ENCODE assay signal across 23 mouse cellular contexts in the genomic region with DNA sequence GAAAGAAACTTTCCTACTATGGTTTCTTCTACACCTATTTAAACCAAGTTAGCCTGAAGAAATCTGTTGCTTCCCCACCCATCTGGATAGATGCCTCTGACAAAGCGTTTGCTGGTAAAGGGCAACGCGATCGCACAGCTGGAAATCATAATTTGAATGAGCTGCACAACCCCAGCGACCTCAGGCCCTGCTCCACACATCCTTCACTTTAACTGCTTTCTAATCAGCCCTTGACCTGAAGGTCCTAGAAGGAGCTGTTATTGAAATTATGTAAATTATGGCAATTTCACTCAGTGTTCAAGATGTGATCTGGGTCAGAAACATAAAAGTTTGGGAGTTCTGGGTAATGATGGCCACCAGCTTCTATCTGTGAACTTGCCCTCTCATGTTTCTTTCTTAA.
DNase-seq lines count a peak whose midpoint lies in the region; ATAC-seq and TF ChIP-seq lines count a peak whose summit lies in the region.
"Had no signal": no experiment of that assay in that cellular context is flagged by ENCODE, and none has a peak within 500 bp of the region (broad histone marks: within the 10 kb centered on the region; RNA-seq: fewer than 3 reads in every experiment).

No protein-coding gene starts in this region.

- no peak overlapping the region for H3K4me2 ChIP-seq in kidney, embryonic 16.5 days (replicated peaks; ENCODE audit: low read depth, low read length)
- H3K4me2 ChIP-seq in forebrain, embryonic 11.5 days (ENCODE audit: low read depth, low read length, severe bottlenecking): no peak overlapping the region
- H3K4me2 ChIP-seq: embryonic facial prominence, embryonic 12.5 days; forebrain, embryonic 15.5 days; hindbrain, embryonic 15.5 days; limb, embryonic 13.5 days; midbrain, embryonic 11.5 days had no signal

- no peaks in the 10 kb centered on the region for H3K4me1 ChIP-seq in kidney, embryonic 16.5 days (ENCODE audit: insufficient read depth, low read length)
- no peaks in the 10 kb centered on the region for H3K4me1 ChIP-seq in forebrain, embryonic 11.5 days (replicated peaks; ENCODE audit: control insufficient read depth, insufficient read depth, low read length)
- H3K4me1 ChIP-seq in cerebellum, adult 2 months (ENCODE audit: control insufficient read depth, insufficient read depth, low read length): no peaks in the 10 kb centered on the region; the same call in 1 of the 2 replicates
- H3K4me1 ChIP-seq: hindbrain, embryonic 15.5 days had no signal

- no peaks in the 10 kb centered on the region for H3K36me3 ChIP-seq in kidney, embryonic 16.5 days (ENCODE audit: insufficient read depth, low read length)
- H3K36me3 ChIP-seq in forebrain, embryonic 11.5 days (ENCODE audit: control insufficient read depth, insufficient read depth, low read length): no peaks in the 10 kb centered on the region
- H3K36me3 ChIP-seq: embryonic facial prominence, embryonic 12.5 days; forebrain, embryonic 15.5 days; hindbrain, embryonic 15.5 days; limb, embryonic 13.5 days had no signal

- 39% methylated on average over 5 of the region's 5 CpGs for WGBS in kidney, embryonic 16.5 days
- WGBS in forebrain, embryonic 11.5 days: 47% methylated on average over 5 of the region's 5 CpGs
- 73% methylated on average over 5 of the region's 5 CpGs for WGBS in cerebellum, adult 2 months

- no peak for TF ChIP-seq POLR2A in cerebellum, adult 2 months (IDR thresholded peaks at IDR 0.05; ENCODE audit: borderline replicate concordance, insufficient read depth, low read length)

- no peak overlapping the region for H3K4me3 ChIP-seq in kidney, embryonic 16.5 days (ENCODE audit: low read length)
- H3K4me3 ChIP-seq in forebrain, embryonic 11.5 days (ENCODE audit: low read depth, low read length): no peak overlapping the region
- no peak overlapping the region for H3K4me3 ChIP-seq in cerebellum, adult 2 months (replicated peaks; ENCODE audit: insufficient read depth, low read depth, low read length)
- H3K4me3 ChIP-seq: embryonic facial prominence, embryonic 12.5 days; erythroblast, embryonic 14.5 days; forebrain, embryonic 15.5 days; hindbrain, embryonic 15.5 days; limb, embryonic 13.5 days had no signal

- ATAC-seq in kidney, embryonic 16.5 days (ENCODE audit: low FRiP score, low TSS enrichment): no peak
- ATAC-seq in forebrain, embryonic 11.5 days (replicated peaks; ENCODE audit: low FRiP score): no peak
- ATAC-seq: forebrain, embryonic 15.5 days; Patski had no signal

- H3K27me3 ChIP-seq in kidney, embryonic 16.5 days (ENCODE audit: insufficient read depth, low read length): no peaks in the 10 kb centered on the region
- no peaks in the 10 kb centered on the region for H3K27me3 ChIP-seq in forebrain, embryonic 11.5 days (ENCODE audit: control insufficient read depth, insufficient read depth, low read length)
- no peaks in the 10 kb centered on the region for H3K27me3 ChIP-seq in cerebellum, adult 2 months (ENCODE audit: control insufficient read depth, insufficient read depth, low read length)
- H3K27me3 ChIP-seq: embryonic facial prominence, embryonic 12.5 days; forebrain, embryonic 15.5 days; hindbrain, embryonic 15.5 days; limb, embryonic 13.5 days; Patski had no signal

- TF ChIP-seq CTCF in cerebellum, adult 2 months (IDR thresholded peaks at IDR 0.05; ENCODE audit: borderline replicate concordance, insufficient read depth, low read depth, low read length): no peak

- no peak overlapping the region for H3K9ac ChIP-seq in kidney, embryonic 16.5 days (replicated peaks; ENCODE audit: low read length)
- no peak overlapping the region for H3K9ac ChIP-seq in forebrain, embryonic 11.5 days (ENCODE audit: low read length)
- H3K9ac ChIP-seq: embryonic facial prominence, embryonic 12.5 days; forebrain, embryonic 15.5 days; hindbrain, embryonic 15.5 days; limb, embryonic 13.5 days; liver, embryonic 14.5 days had no signal

- no peaks in the 10 kb centered on the region for H3K9me3 ChIP-seq in kidney, embryonic 16.5 days (ENCODE audit: low read length)
- no peaks in the 10 kb centered on the region for H3K9me3 ChIP-seq in forebrain, embryonic 11.5 days (ENCODE audit: control insufficient read depth, low read length)
- H3K9me3 ChIP-seq: embryonic facial prominence, embryonic 12.5 days; forebrain, embryonic 15.5 days; hindbrain, embryonic 15.5 days; limb, embryonic 13.5 days had no signal

- intact Hi-C loops in gastrocnemius, postnatal 14 days (cut with DNase I; ENCODE audit: low total_unique reads): no loop called here

- H3K27ac ChIP-seq in kidney, embryonic 16.5 days (ENCODE audit: low read length): no peak overlapping the region
- no peak overlapping the region for H3K27ac ChIP-seq in forebrain, embryonic 11.5 days (ENCODE audit: low read depth, low read length)
- no peak overlapping the region for H3K27ac ChIP-seq in cerebellum, adult 2 months (ENCODE audit: insufficient read depth, low read length)
- H3K27ac ChIP-seq: embryonic facial prominence, embryonic 12.5 days; forebrain, embryonic 15.5 days; hindbrain, embryonic 15.5 days; limb, embryonic 13.5 days; liver, embryonic 14.5 days; macrophage; stomach, postnatal 0 days had no signal

- peak; percentile 12 for DNase-seq in gastrocnemius, adult 18-20 months (ENCODE audit: low spot score)
- DNase-seq in gastrocnemius, postnatal 14 days: no peak
- peak; percentile 69 for DNase-seq in kidney, postnatal 10 days
- peak; percentile 30 for DNase-seq in hindlimb bud, embryonic 11.5 days (ENCODE audit: extremely low spot score, low read depth, low spot score)
- no peak for DNase-seq in forebrain, embryonic 11.5 days (ENCODE audit: low spot score)
- DNase-seq in thymus, postnatal 0 days (ENCODE audit: low spot score): no peak
- DNase-seq in cerebellum, adult 2 months: no peak
- DNase-seq: adrenal gland, postnatal 10 days; cerebellum, adult 9-11 months; heart, postnatal 36 days; right cerebral cortex, postnatal 4 days; thymus, postnatal 14 days had no signal

Comparison
In these comparisons a context has a peak if more than half of its experiments do, and no peak if none do; other contexts are left out.
1. DNase-seq: peak in gastrocnemius, adult 18-20 months (single experiment), kidney, postnatal 10 days (single experiment) and hindlimb bud, embryonic 11.5 days (single experiment); none in gastrocnemius, postnatal 14 days (single experiment), forebrain, embryonic 11.5 days (single experiment), thymus, postnatal 0 days (single experiment) and cerebellum, adult 2 months (0 of 2).